Mouse (Mus musculus) hindbrain, embryonic 14.5 days (tissue): ENCODE measurements around the gene Arhgap9. TPM values are rescaled to one million over a fixed set of nuclear protein-coding genes. Genes with fewer than 3 reads are reported as not detected.

ENCODE experiments used
- ATAC-seq: fragments of 200-750 bp; cut with Nextera tagmentation; 2 replicates; pipeline ENCODE4 v1.8.0; 2017; ENCODE audit warnings: moderate number of reproducible peaks, mild to moderate bottlenecking, moderate TSS enrichment, moderate library complexity; ENCODE audit not compliant: low FRiP score
- DNase-seq: peaks from one replicate; pipeline ENCODE4 v3.0.0-alpha.2; 2015; ENCODE audit warnings: low spot score
- H3K27ac ChIP-seq: fragments of 300-500 bp; sonication (generic); 2 replicates; pipeline ENCODE4 v1.5.1; 2014; ENCODE audit warnings: mild to moderate bottlenecking, moderate library complexity
- H3K27me3 ChIP-seq: fragments of 300-500 bp; sonication (generic); 2 replicates; pipeline ENCODE4 v1.6.1; 2014; ENCODE audit warnings: mild to moderate bottlenecking, low read length, mixed read lengths; ENCODE audit not compliant: control insufficient read depth, insufficient read depth
- H3K36me3 ChIP-seq: fragments of 300-500 bp; sonication (generic); replicated peaks from 2 replicates; pipeline ENCODE4 v1.6.1; 2014; ENCODE audit not compliant: control insufficient read depth, insufficient read depth
- H3K4me1 ChIP-seq: fragments of 300-500 bp; sonication (generic); replicated peaks from 2 replicates; pipeline ENCODE4 v1.6.1; 2014; ENCODE audit warnings: antibody characterized with exemption, low read length, mixed read lengths; ENCODE audit not compliant: control insufficient read depth, insufficient read depth
- H3K4me2 ChIP-seq: fragments of 300-500 bp; sonication (generic); replicated peaks from 2 replicates; pipeline ENCODE4 v1.6.1; 2014; ENCODE audit warnings: mild to moderate bottlenecking, moderate library complexity
- H3K4me3 ChIP-seq: fragments of 300-500 bp; sonication (generic); replicated peaks from 2 replicates; pipeline ENCODE4 v1.5.1; 2014; ENCODE audit warnings: mild to moderate bottlenecking, low read length
- H3K9ac ChIP-seq: fragments of 300-500 bp; sonication (generic); 2 replicates; pipeline ENCODE4 v1.6.1; 2014
- H3K9me3 ChIP-seq: fragments of 300-500 bp; sonication (generic); 2 replicates; pipeline ENCODE4 v1.6.1; 2016; ENCODE audit warnings: low read length; ENCODE audit not compliant: control insufficient read depth
- WGBS: fragments of 180-500 bp; shearing (Covaris S2); extraction: QIAGEN DNeasy Blood & Tissue Kit; methylation state at CpG from one replicate; pipeline ENCODE4 v1.1.7; 2014; 5-methylcytosine and 5-hydroxymethylcytosine counted together
- polyA plus RNA-seq: library from polyadenylated mRNA; unstranded; fragments of >200 nt; fragmentation: Nextera tagmentation; extraction: Ambion mirVana; gene quantifications from 2 replicates; pipeline ENCODE4 v1.2.1, GENCODE M21; 2014

The Arhgap9 gene
- polyA plus RNA-seq, 1 experiment from 2014 or later: 0.88 TPM

- Histone ChIP-seq H3K4me3 (peak overlapping the region; percentile 31), H3K27ac (peak overlapping the region; percentile 61), H3K36me3 (no peaks in the 10 kb centered on the region), H3K27me3 (peaks cover 37% of the 10 kb centered on the region), H3K9ac (peak overlapping the region; percentile 31; the same call in 1 of the 2 replicates), H3K4me2 (peak overlapping the region; percentile 52), H3K9me3 (no peaks in the 10 kb centered on the region), H3K4me1 (peaks cover 18% of the 10 kb centered on the region; the same call in 1 of the 2 replicates)
- WGBS: under 1% methylated on average over 39 of the region's 42 CpGs
- peak; percentile 18; the same call in 1 of the 2 replicates for ATAC-seq
- no peak for DNase-seq
Observed at GRCm38 (mm10) chr10:127339683-127340576, 18.2 kb downstream of the Arhgap9 start.

- H3K4me2 ChIP-seq: peak overlapping the region; percentile 52
- H3K27me3 ChIP-seq: peaks cover 37% of the 10 kb centered on the region
- no peaks in the 10 kb centered on the region for H3K9me3 ChIP-seq
- under 1% methylated on average over 27 of the region's 27 CpGs for WGBS
- H3K9ac ChIP-seq: peak overlapping the region; percentile 31; the same call in 1 of the 2 replicates
- DNase-seq (no peak), ATAC-seq (no peak)
- 0 out of 2 replicates have a peak overlapping the region, but pooled peaks have one; percentile 20 for H3K27ac ChIP-seq
- H3K36me3 ChIP-seq: no peaks in the 10 kb centered on the region
- H3K4me1 ChIP-seq: peaks cover 18% of the 10 kb centered on the region; the same call in 1 of the 2 replicates
- peak overlapping the region; percentile 31 for H3K4me3 ChIP-seq
Observed at GRCm38 (mm10) chr10:127340577-127341359, 19.0 kb downstream of the Arhgap9 start.

GRCm38 (mm10) chr10:127341360-127341690 is 19.6 kb downstream of the Arhgap9 start:
- Histone ChIP-seq H3K9me3 (no peaks in the 10 kb centered on the region), H3K27me3 (peaks cover 37% of the 10 kb centered on the region), H3K4me1 (peaks cover 18% of the 10 kb centered on the region; the same call in 1 of the 2 replicates), H3K9ac (no peak overlapping the region), H3K4me3 (peak overlapping the region; percentile 31), H3K36me3 (no peaks in the 10 kb centered on the region), H3K4me2 (peak overlapping the region; percentile 52), H3K27ac (no peak overlapping the region)
- ATAC-seq (no peak), DNase-seq (no peak)
- WGBS: 0% methylated on average over 9 of the region's 11 CpGs

- Histone ChIP-seq H3K4me1 (peaks cover 18% of the 10 kb centered on the region; the same call in 1 of the 2 replicates), H3K9ac (no peak within 1 kb of the TSS), H3K36me3 (no peaks in the 10 kb centered on the region), H3K27ac (no peak within 1 kb of the TSS), H3K4me2 (peak within 1 kb of the TSS; percentile 52), H3K27me3 (peaks cover 37% of the 10 kb centered on the region), H3K4me3 (peak within 1 kb of the TSS; percentile 31), H3K9me3 (no peaks in the 10 kb centered on the region)
- WGBS: 2% methylated on average over 29 of the region's 29 CpGs
- ATAC-seq (no peak), DNase-seq (peak; percentile 81)
Observed at GRCm38 (mm10) chr10:127341891-127342639, 20.3 kb downstream of the Arhgap9 start, which contains the start of gene Gli1. Gli1 (minus strand) TSS chr10:127341974.

GRCm38 (mm10) chr10:127343029-127343428 is 21.3 kb downstream of the Arhgap9 start:
- peaks cover 18% of the 10 kb centered on the region; the same call in 1 of the 2 replicates for H3K4me1 ChIP-seq
- DNase-seq (no peak), ATAC-seq (no peak)
- 72% methylated on average over 3 of the region's 3 CpGs for WGBS
- H3K27me3 ChIP-seq: peaks cover 37% of the 10 kb centered on the region
- no peak overlapping the region for H3K4me3 ChIP-seq
- no peaks in the 10 kb centered on the region for H3K9me3 ChIP-seq
- H3K27ac ChIP-seq: no peak overlapping the region
- H3K4me2 ChIP-seq: no peak overlapping the region
- H3K36me3 ChIP-seq: no peaks in the 10 kb centered on the region
- H3K9ac ChIP-seq: no peak overlapping the region

GRCm38 (mm10) chr10:127346173-127346572 is 24.4 kb downstream of the Arhgap9 start:
- Histone ChIP-seq H3K9me3 (no peaks in the 10 kb centered on the region), H3K27ac (no peak overlapping the region), H3K4me2 (no peak overlapping the region), H3K9ac (no peak overlapping the region), H3K36me3 (no peaks in the 10 kb centered on the region), H3K27me3 (peaks cover 15% of the 10 kb centered on the region), H3K4me3 (no peak overlapping the region), H3K4me1 (0 out of 2 replicates have a peak, but pooled peaks cover 3% of the 10 kb centered on the region)
- ATAC-seq: no peak
- WGBS: 82% methylated on average over 3 of the region's 3 CpGs
- no peak for DNase-seq

- no peak overlapping the region for H3K27ac ChIP-seq
- H3K4me2 ChIP-seq: no peak overlapping the region
- H3K9ac ChIP-seq: no peak overlapping the region
- H3K4me3 ChIP-seq: no peak overlapping the region
- no peak for ATAC-seq
- 0 out of 2 replicates have a peak, but pooled peaks cover 3% of the 10 kb centered on the region for H3K4me1 ChIP-seq
- H3K9me3 ChIP-seq: no peaks in the 10 kb centered on the region
- H3K27me3 ChIP-seq: no peaks in the 10 kb centered on the region; the same call in 1 of the 2 replicates
- H3K36me3 ChIP-seq: no peaks in the 10 kb centered on the region
- 73% methylated on average over 4 of the region's 4 CpGs for WGBS
- DNase-seq: no peak
Observed at GRCm38 (mm10) chr10:127348957-127349356, 27.2 kb downstream of the Arhgap9 start.

- H3K4me3 ChIP-seq: no peak overlapping the region
- 74% methylated on average over 8 of the region's 8 CpGs for WGBS
- H3K4me1 ChIP-seq: 0 out of 2 replicates have a peak, but pooled peaks cover 3% of the 10 kb centered on the region
- H3K9me3 ChIP-seq: no peaks in the 10 kb centered on the region
- H3K36me3 ChIP-seq: no peaks in the 10 kb centered on the region
- no peaks in the 10 kb centered on the region; the same call in 1 of the 2 replicates for H3K27me3 ChIP-seq
- H3K9ac ChIP-seq: no peak overlapping the region
- no peak overlapping the region for H3K4me2 ChIP-seq
- ATAC-seq (no peak), DNase-seq (no peak)
- no peak overlapping the region for H3K27ac ChIP-seq
Observed at GRCm38 (mm10) chr10:127349810-127350209, 28.0 kb downstream of the Arhgap9 start.
